Mouse (Mus musculus): Measurements from ENCODE around the gene Gm14124.
"Not testable (repeated sequence)": the region's sequence is repeated elsewhere in the genome, so short reads cannot be mapped to it uniquely, and the experiment has no call there.

DNA sequence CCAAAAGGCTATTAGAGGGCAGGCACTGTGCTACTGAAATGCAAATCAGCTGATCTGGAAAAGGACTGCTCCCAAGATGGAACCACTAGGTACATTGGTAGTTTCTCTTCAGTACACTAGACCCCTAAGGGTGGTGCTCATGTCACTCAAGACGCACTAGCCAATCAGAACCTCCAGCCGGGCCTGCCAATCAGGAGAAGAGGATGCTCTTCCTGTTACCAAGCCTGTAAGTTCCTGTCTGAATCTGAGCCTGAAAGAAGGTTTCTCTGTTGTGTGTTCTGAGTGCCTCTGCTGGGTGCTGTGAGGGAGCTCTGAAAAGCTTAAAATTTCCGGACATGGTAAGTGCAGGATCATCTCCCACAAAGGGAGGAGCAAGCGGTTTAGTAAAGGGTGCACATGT lies at the start of gene Gm14124:
- not testable (repeated sequence) for TF ChIP-seq CTCF, EP300 (IDR thresholded peaks at IDR 0.05; ENCODE audit: low read depth)
